Mouse (Mus musculus) forebrain, embryonic 14.5 days (tissue): ENCODE measurements around the gene Heatr6. TPM values are rescaled to one million over a fixed set of nuclear protein-coding genes. Genes with fewer than 3 reads are reported as not detected.

ENCODE experiments used
- ATAC-seq: fragments of 200-750 bp; cut with Nextera tagmentation; 2 replicates; pipeline ENCODE4 v1.8.0; 2017; ENCODE audit warnings: mild to moderate bottlenecking, moderate library complexity
- DNase-seq: peaks from one replicate; pipeline ENCODE4 v3.0.0-alpha.2; 2015; ENCODE audit warnings: low spot score
- H3K27ac ChIP-seq: fragments of 300-500 bp; sonication (generic); 2 replicates; pipeline ENCODE4 v1.5.1; 2014; ENCODE audit warnings: low read depth, mild to moderate bottlenecking, control low read depth, low read length, moderate library complexity
- H3K27me3 ChIP-seq: fragments of 300-500 bp; sonication (generic); replicated peaks from 2 replicates; pipeline ENCODE4 v1.6.1; 2014; ENCODE audit warnings: low read length, control low read depth, mixed read lengths; ENCODE audit not compliant: control insufficient read depth, insufficient read depth
- H3K36me3 ChIP-seq: fragments of 300-500 bp; sonication (generic); 2 replicates; pipeline ENCODE4 v1.6.1; 2014; ENCODE audit warnings: low read length, control low read depth; ENCODE audit not compliant: control insufficient read depth, insufficient read depth
- H3K4me1 ChIP-seq: fragments of 300-500 bp; sonication (generic); 2 replicates; pipeline ENCODE4 v1.6.1; 2014; ENCODE audit warnings: antibody characterized with exemption, low read length, control low read depth; ENCODE audit not compliant: control insufficient read depth, insufficient read depth
- H3K4me2 ChIP-seq: fragments of 300-500 bp; sonication (generic); 2 replicates; pipeline ENCODE4 v1.6.1; 2014; ENCODE audit warnings: mild to moderate bottlenecking, control low read depth, low read length
- H3K4me3 ChIP-seq: fragments of 300-500 bp; sonication (generic); 2 replicates; pipeline ENCODE4 v1.5.1; 2014; ENCODE audit warnings: low read depth, low read length, control low read depth
- H3K9ac ChIP-seq: fragments of 300-500 bp; sonication (generic); 2 replicates; pipeline ENCODE4 v1.6.1; 2014; ENCODE audit warnings: mild to moderate bottlenecking, low read length, control low read depth, moderate library complexity
- H3K9me3 ChIP-seq: fragments of 300-500 bp; sonication (generic); replicated peaks from 2 replicates; pipeline ENCODE4 v1.6.1; 2016; ENCODE audit warnings: low read length, control low read depth, mixed read lengths; ENCODE audit not compliant: control insufficient read depth
- WGBS: fragments of 180-500 bp; shearing (Covaris S2); extraction: QIAGEN DNeasy Blood & Tissue Kit; methylation state at CpG from one replicate; pipeline ENCODE4 v1.1.7; 2014; 5-methylcytosine and 5-hydroxymethylcytosine counted together
- polyA plus RNA-seq: library from polyadenylated mRNA; unstranded; fragments of >200 nt; fragmentation: Nextera tagmentation; extraction: Ambion mirVana; gene quantifications from 2 replicates; pipeline ENCODE4 v1.2.1, GENCODE M21; 2014

Heatr6 gene
- polyA plus RNA-seq, 1 experiment from 2014 or later = 27.8 TPM

DNA sequence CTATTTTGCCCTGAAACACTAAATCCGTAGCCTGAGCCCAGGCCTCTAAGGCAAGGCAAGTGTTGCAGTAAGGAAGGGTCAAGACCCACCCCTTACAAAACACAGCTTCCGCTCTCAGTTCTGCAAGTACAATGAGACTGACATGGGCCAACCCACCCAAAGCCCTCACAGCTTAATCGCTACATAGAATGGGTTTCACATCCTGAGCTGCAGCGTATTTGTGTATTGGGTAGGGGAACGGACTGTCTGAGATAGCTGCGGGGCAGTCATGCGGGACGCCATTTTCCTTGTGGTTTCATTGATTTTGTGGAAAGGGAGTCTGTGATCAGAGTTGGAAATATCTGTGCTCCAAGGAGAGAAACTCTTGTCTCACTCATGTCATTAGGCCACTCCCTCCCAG, 56.9 kb downstream of the Heatr6 start:
- H3K4me1 ChIP-seq = no peaks in the 10 kb centered on the region
- no peak for DNase-seq
- no peak overlapping the region for H3K4me2 ChIP-seq
- H3K36me3 ChIP-seq = no peaks in the 10 kb centered on the region
- no peaks in the 10 kb centered on the region for H3K27me3 ChIP-seq
- no peak overlapping the region for H3K4me3 ChIP-seq
- H3K27ac ChIP-seq = no peak overlapping the region
- ATAC-seq = no peak
- H3K9ac ChIP-seq = no peak overlapping the region
- WGBS = 83% methylated on average over 8 of the region's 8 CpGs
- H3K9me3 ChIP-seq = no peaks in the 10 kb centered on the region

DNA sequence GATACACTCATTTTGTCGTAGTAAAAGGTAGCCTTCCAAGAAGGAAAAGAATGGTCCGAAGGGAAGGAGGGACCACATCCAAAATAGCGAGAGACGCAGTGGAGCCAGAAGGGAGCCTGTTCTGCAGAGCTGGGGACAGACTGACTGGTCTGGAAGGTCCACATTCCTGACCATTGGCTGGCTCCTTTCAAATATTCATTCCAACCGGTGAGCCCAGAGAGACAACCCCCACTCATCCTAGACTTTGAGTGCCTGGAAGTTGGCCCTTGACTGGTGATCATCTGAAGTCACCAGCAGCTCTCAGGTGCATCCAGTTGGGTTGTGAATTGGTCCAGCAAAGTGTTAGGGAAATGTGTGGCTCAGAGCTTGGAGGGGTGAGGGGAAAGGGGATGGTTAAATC, 61.7 kb downstream of the Heatr6 start:
- DNase-seq (no peak), ATAC-seq (no peak)
- no peak overlapping the region for H3K4me3 ChIP-seq
- no peak overlapping the region for H3K4me2 ChIP-seq
- no peaks in the 10 kb centered on the region for H3K36me3 ChIP-seq
- H3K27me3 ChIP-seq = no peaks in the 10 kb centered on the region
- no peak overlapping the region for H3K27ac ChIP-seq
- H3K4me1 ChIP-seq = peaks cover 3% of the 10 kb centered on the region; the same call in 1 of the 2 replicates
- WGBS = 87% methylated on average over 5 of the region's 5 CpGs
- no peaks in the 10 kb centered on the region for H3K9me3 ChIP-seq
- no peak overlapping the region for H3K9ac ChIP-seq

- H3K9ac ChIP-seq = no peak overlapping the region
- H3K4me2 ChIP-seq = no peak overlapping the region
- peaks cover 3% of the 10 kb centered on the region; the same call in 1 of the 2 replicates for H3K4me1 ChIP-seq
- DNase-seq = peak; percentile 66
- no peak for ATAC-seq
- H3K27me3 ChIP-seq = no peaks in the 10 kb centered on the region
- H3K36me3 ChIP-seq = no peaks in the 10 kb centered on the region
- H3K9me3 ChIP-seq = no peaks in the 10 kb centered on the region
- no peak overlapping the region for H3K27ac ChIP-seq
- WGBS = 7% methylated on average over 9 of the region's 9 CpGs
- H3K4me3 ChIP-seq = no peak overlapping the region
Observed at GRCm38 (mm10) chr11:83815628-83816027, 62.1 kb downstream of the Heatr6 start.

GRCm38 (mm10) chr11:83817048-83817447, 63.6 kb downstream of the Heatr6 start:
- Histone ChIP-seq H3K9me3 (no peaks in the 10 kb centered on the region), H3K4me2 (no peak overlapping the region), H3K27me3 (no peaks in the 10 kb centered on the region), H3K9ac (no peak overlapping the region), H3K4me3 (no peak overlapping the region), H3K27ac (no peak overlapping the region), H3K36me3 (no peaks in the 10 kb centered on the region), H3K4me1 (peaks cover 3% of the 10 kb centered on the region; the same call in 1 of the 2 replicates)
- 42% methylated on average over 6 of the region's 6 CpGs for WGBS
- DNase-seq (peak; percentile 42), ATAC-seq (no peak)

GRCm38 (mm10) chr11:83817994-83818393, 64.5 kb downstream of the Heatr6 start:
- H3K27ac ChIP-seq = no peak overlapping the region
- H3K9me3 ChIP-seq = no peaks in the 10 kb centered on the region
- DNase-seq (no peak), ATAC-seq (no peak)
- no peak overlapping the region for H3K4me3 ChIP-seq
- no peaks in the 10 kb centered on the region for H3K36me3 ChIP-seq
- 84% methylated on average over 4 of the region's 4 CpGs for WGBS
- peaks cover 3% of the 10 kb centered on the region; the same call in 1 of the 2 replicates for H3K4me1 ChIP-seq
- H3K9ac ChIP-seq = no peak overlapping the region
- H3K27me3 ChIP-seq = no peaks in the 10 kb centered on the region
- H3K4me2 ChIP-seq = no peak overlapping the region

GRCm38 (mm10) chr11:83818591-83819127, 65.2 kb downstream of the Heatr6 start:
- H3K36me3 ChIP-seq = no peaks in the 10 kb centered on the region
- H3K27me3 ChIP-seq = no peaks in the 10 kb centered on the region
- H3K9ac ChIP-seq = no peak overlapping the region
- WGBS = 67% methylated on average over 9 of the region's 9 CpGs
- peaks cover 3% of the 10 kb centered on the region; the same call in 1 of the 2 replicates for H3K4me1 ChIP-seq
- H3K4me3 ChIP-seq = no peak overlapping the region
- no peak overlapping the region for H3K4me2 ChIP-seq
- ATAC-seq (no peak), DNase-seq (no peak)
- no peaks in the 10 kb centered on the region for H3K9me3 ChIP-seq
- H3K27ac ChIP-seq = no peak overlapping the region

DNA sequence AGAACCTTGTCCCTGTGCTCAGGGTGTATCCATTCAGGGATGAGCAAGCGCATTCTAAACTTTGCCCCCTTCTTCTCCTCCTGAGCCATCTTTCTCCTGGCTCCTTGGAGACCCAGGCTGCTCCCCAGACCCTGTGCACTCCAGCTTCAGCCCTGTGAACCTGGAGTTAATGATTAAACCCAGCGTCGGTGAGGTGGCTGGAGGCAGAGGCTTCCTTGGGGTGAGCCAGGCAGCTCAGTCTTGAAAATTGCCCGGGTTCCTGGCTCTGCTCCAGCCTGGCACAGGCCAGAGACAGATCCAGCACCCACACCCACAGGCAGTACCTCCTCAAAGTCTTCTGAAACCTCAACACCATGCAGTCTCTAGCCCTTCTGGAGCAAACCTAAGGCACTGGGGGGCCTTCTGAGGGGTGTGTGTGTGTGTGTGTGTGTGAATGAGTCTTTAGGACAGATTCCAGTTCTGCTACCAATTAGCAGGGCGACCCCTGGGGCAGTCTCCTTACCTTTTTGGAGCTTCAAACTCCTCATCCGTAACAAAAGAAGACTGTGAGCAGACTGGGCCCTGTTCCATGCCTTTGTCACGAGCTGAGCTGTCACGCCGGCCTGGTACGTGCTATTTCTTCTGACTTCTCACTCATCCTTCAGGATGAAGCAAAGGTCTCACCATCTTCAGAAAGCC, 66.4 kb downstream of the Heatr6 start:
- H3K27me3 ChIP-seq = no peaks in the 10 kb centered on the region
- peaks cover 3% of the 10 kb centered on the region; the same call in 1 of the 2 replicates for H3K4me1 ChIP-seq
- no peaks in the 10 kb centered on the region for H3K9me3 ChIP-seq
- no peak overlapping the region for H3K4me2 ChIP-seq
- peak; percentile 4 for DNase-seq
- no peaks in the 10 kb centered on the region for H3K36me3 ChIP-seq
- 37% methylated on average over 10 of the region's 10 CpGs for WGBS
- no peak overlapping the region for H3K4me3 ChIP-seq
- no peak overlapping the region for H3K9ac ChIP-seq
- no peak overlapping the region for H3K27ac ChIP-seq
- ATAC-seq = no peak

DNA sequence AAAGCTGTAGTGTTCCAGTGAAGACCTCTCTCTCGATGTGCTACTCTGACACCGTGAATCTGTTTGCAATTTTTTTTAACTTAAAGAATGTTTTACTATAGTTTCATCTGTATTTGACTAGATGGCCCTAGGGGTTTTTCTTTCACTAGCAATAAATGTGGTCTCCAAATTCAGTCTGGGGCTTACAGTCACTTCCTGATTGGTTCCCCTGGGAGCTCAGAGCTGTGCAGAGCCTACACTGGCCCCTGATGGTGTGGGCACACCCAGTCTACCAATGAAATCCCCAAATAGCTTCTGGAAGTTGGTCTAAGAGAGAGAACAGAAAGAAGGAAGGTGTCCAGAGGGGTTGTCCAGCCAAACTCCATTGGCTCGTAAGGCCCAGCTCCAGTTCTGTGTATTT, 72.6 kb downstream of the Heatr6 start:
- Histone ChIP-seq H3K4me1 (no peaks in the 10 kb centered on the region), H3K9ac (no peak overlapping the region), H3K9me3 (no peaks in the 10 kb centered on the region), H3K27ac (no peak overlapping the region), H3K4me2 (no peak overlapping the region), H3K4me3 (no peak overlapping the region), H3K36me3 (no peaks in the 10 kb centered on the region), H3K27me3 (no peaks in the 10 kb centered on the region)
- WGBS = 95% methylated on average over 3 of the region's 3 CpGs
- DNase-seq = no peak
- no peak for ATAC-seq

GRCm38 (mm10) chr11:83828553-83829142, 75.2 kb downstream of the Heatr6 start:
- no peak overlapping the region for H3K9ac ChIP-seq
- WGBS = 84% methylated on average over 8 of the region's 8 CpGs
- no peak overlapping the region for H3K4me3 ChIP-seq
- no peak for DNase-seq
- no peak for ATAC-seq
- no peaks in the 10 kb centered on the region for H3K36me3 ChIP-seq
- H3K4me1 ChIP-seq = no peaks in the 10 kb centered on the region
- H3K27ac ChIP-seq = no peak overlapping the region
- H3K4me2 ChIP-seq = no peak overlapping the region
- no peaks in the 10 kb centered on the region for H3K27me3 ChIP-seq
- H3K9me3 ChIP-seq = no peaks in the 10 kb centered on the region
